Mouse (Mus musculus): ENCODE measurements around the gene Ehd1. TPM values are rescaled to one million over a fixed set of nuclear protein-coding genes. Genes with fewer than 3 reads are reported as not detected.

Gene Ehd1
- polyA plus RNA-seq (2014; fragmentation: Illumina TruSeq; extraction: RNeasy Lipid Tissue Mini Kit (QIAGEN cat#74804); ENCODE audit: insufficient read depth, low read depth, low replicate concordance), result 75.5 TPM

GRCm38 (mm10) chr19:6276426-6277421 is at the start of gene Ehd1:
Ehd1 (plus strand) TSS chr19:6276725.

GRCm38 (mm10) chr19:6235084-6236052 is 41.2 kb upstream of the Ehd1 start, which contains the start of gene Ppp2r5b:
Ppp2r5b (minus strand) TSS chr19:6235872.

GRCm38 (mm10) chr19:6241274-6242107 is 35.0 kb upstream of the Ehd1 start, which contains the start of gene Atg2a:
Atg2a (plus strand) TSS chr19:6241668.

GRCm38 (mm10) chr19:6306137-6306551 is 29.6 kb downstream of the Ehd1 start, which contains the start of gene Cdc42bpg:
Cdc42bpg (plus strand) TSS chr19:6306456.

GRCm38 (mm10) chr19:6334673-6335457 is 58.3 kb downstream of the Ehd1 start, which contains the start of gene Men1:
Men1 (plus strand) TSS chr19:6334979.

GRCm38 (mm10) chr19:6340524-6341452 is 64.3 kb downstream of the Ehd1 start, which contains the start of gene Map4k2:
Map4k2 (plus strand) TSS chr19:6341135.

Other genes with a start within 250 kb of the Ehd1 start
- gene Syvn1, start 230.1 kb upstream of the Ehd1 start, polyA plus RNA-seq (2014; fragmentation: Illumina TruSeq; extraction: RNeasy Lipid Tissue Mini Kit (QIAGEN cat#74804); ENCODE audit: insufficient read depth, low read depth, low replicate concordance), result 23.8 TPM
- gene Mrpl49, start 218.9 kb upstream of the Ehd1 start, polyA plus RNA-seq (2014; fragmentation: Illumina TruSeq; extraction: RNeasy Lipid Tissue Mini Kit (QIAGEN cat#74804); ENCODE audit: insufficient read depth, low read depth, low replicate concordance), result 25.9 TPM
- gene Fau, start 218.9 kb upstream of the Ehd1 start, polyA plus RNA-seq (2014; fragmentation: Illumina TruSeq; extraction: RNeasy Lipid Tissue Mini Kit (QIAGEN cat#74804); ENCODE audit: insufficient read depth, low read depth, low replicate concordance), result 2,086 TPM
- gene Znhit2, start 215.5 kb upstream of the Ehd1 start, polyA plus RNA-seq (2014; fragmentation: Illumina TruSeq; extraction: RNeasy Lipid Tissue Mini Kit (QIAGEN cat#74804); ENCODE audit: insufficient read depth, low read depth, low replicate concordance), result 21.2 TPM
- 10.4 TPM for gene Tm7sf2, start 208.4 kb upstream of the Ehd1 start, polyA plus RNA-seq (2014; fragmentation: Illumina TruSeq; extraction: RNeasy Lipid Tissue Mini Kit (QIAGEN cat#74804); ENCODE audit: insufficient read depth, low read depth, low replicate concordance)
- 30.5 TPM for gene Vps51, start 199.5 kb upstream of the Ehd1 start, polyA plus RNA-seq (2014; fragmentation: Illumina TruSeq; extraction: RNeasy Lipid Tissue Mini Kit (QIAGEN cat#74804); ENCODE audit: insufficient read depth, low read depth, low replicate concordance)
- not detected for gene Tmem262, start 196.7 kb upstream of the Ehd1 start, polyA plus RNA-seq (2014; fragmentation: Illumina TruSeq; extraction: RNeasy Lipid Tissue Mini Kit (QIAGEN cat#74804); ENCODE audit: insufficient read depth, low read depth, low replicate concordance)
- not detected for gene Gm28374, start 194.5 kb upstream of the Ehd1 start, polyA plus RNA-seq (2014; fragmentation: Illumina TruSeq; extraction: RNeasy Lipid Tissue Mini Kit (QIAGEN cat#74804); ENCODE audit: insufficient read depth, low read depth, low replicate concordance)
- gene Zfpl1, start 191.8 kb upstream of the Ehd1 start, polyA plus RNA-seq (2014; fragmentation: Illumina TruSeq; extraction: RNeasy Lipid Tissue Mini Kit (QIAGEN cat#74804); ENCODE audit: insufficient read depth, low read depth, low replicate concordance), result 30.3 TPM
- 0.73 TPM for gene Cdca5, start 191.7 kb upstream of the Ehd1 start, polyA plus RNA-seq (2014; fragmentation: Illumina TruSeq; extraction: RNeasy Lipid Tissue Mini Kit (QIAGEN cat#74804); ENCODE audit: insufficient read depth, low read depth, low replicate concordance)
- gene AC131692.1, start 182.3 kb upstream of the Ehd1 start, polyA plus RNA-seq (2014; fragmentation: Illumina TruSeq; extraction: RNeasy Lipid Tissue Mini Kit (QIAGEN cat#74804); ENCODE audit: insufficient read depth, low read depth, low replicate concordance), result not detected
- not detected for gene Naaladl1, start 170.9 kb upstream of the Ehd1 start, polyA plus RNA-seq (2014; fragmentation: Illumina TruSeq; extraction: RNeasy Lipid Tissue Mini Kit (QIAGEN cat#74804); ENCODE audit: insufficient read depth, low read depth, low replicate concordance)
- 9.6 TPM for gene Sac3d1, start 158.1 kb upstream of the Ehd1 start, polyA plus RNA-seq (2014; fragmentation: Illumina TruSeq; extraction: RNeasy Lipid Tissue Mini Kit (QIAGEN cat#74804); ENCODE audit: insufficient read depth, low read depth, low replicate concordance)
- gene Snx15, start 148.4 kb upstream of the Ehd1 start, polyA plus RNA-seq (2014; fragmentation: Illumina TruSeq; extraction: RNeasy Lipid Tissue Mini Kit (QIAGEN cat#74804); ENCODE audit: insufficient read depth, low read depth, low replicate concordance), result 19.4 TPM
- 4.7 TPM for gene Batf2, start 135.7 kb upstream of the Ehd1 start, polyA plus RNA-seq (2014; fragmentation: Illumina TruSeq; extraction: RNeasy Lipid Tissue Mini Kit (QIAGEN cat#74804); ENCODE audit: insufficient read depth, low read depth, low replicate concordance)
- 47.3 TPM for gene Arl2, start 135.2 kb upstream of the Ehd1 start, polyA plus RNA-seq (2014; fragmentation: Illumina TruSeq; extraction: RNeasy Lipid Tissue Mini Kit (QIAGEN cat#74804); ENCODE audit: insufficient read depth, low read depth, low replicate concordance)
- gene Majin, start 92.3 kb upstream of the Ehd1 start, polyA plus RNA-seq (2014; fragmentation: Illumina TruSeq; extraction: RNeasy Lipid Tissue Mini Kit (QIAGEN cat#74804); ENCODE audit: insufficient read depth, low read depth, low replicate concordance), result 0.18 TPM
- gene Gpha2, start 50.3 kb upstream of the Ehd1 start, polyA plus RNA-seq (2014; fragmentation: Illumina TruSeq; extraction: RNeasy Lipid Tissue Mini Kit (QIAGEN cat#74804); ENCODE audit: insufficient read depth, low read depth, low replicate concordance), result 0.64 TPM
- 22.8 TPM for gene Ppp2r5b, start 40.9 kb upstream of the Ehd1 start, polyA plus RNA-seq (2014; fragmentation: Illumina TruSeq; extraction: RNeasy Lipid Tissue Mini Kit (QIAGEN cat#74804); ENCODE audit: insufficient read depth, low read depth, low replicate concordance)
- gene Atg2a, start 35.1 kb upstream of the Ehd1 start, polyA plus RNA-seq (2014; fragmentation: Illumina TruSeq; extraction: RNeasy Lipid Tissue Mini Kit (QIAGEN cat#74804); ENCODE audit: insufficient read depth, low read depth, low replicate concordance), result 6.0 TPM
- 44.0 TPM for gene Cdc42bpg, start 29.7 kb downstream of the Ehd1 start, polyA plus RNA-seq (2014; fragmentation: Illumina TruSeq; extraction: RNeasy Lipid Tissue Mini Kit (QIAGEN cat#74804); ENCODE audit: insufficient read depth, low read depth, low replicate concordance)
- gene Men1, start 58.3 kb downstream of the Ehd1 start, polyA plus RNA-seq (2014; fragmentation: Illumina TruSeq; extraction: RNeasy Lipid Tissue Mini Kit (QIAGEN cat#74804); ENCODE audit: insufficient read depth, low read depth, low replicate concordance), result 16.7 TPM
- gene Map4k2, start 64.4 kb downstream of the Ehd1 start, polyA plus RNA-seq (2014; fragmentation: Illumina TruSeq; extraction: RNeasy Lipid Tissue Mini Kit (QIAGEN cat#74804); ENCODE audit: insufficient read depth, low read depth, low replicate concordance), result 49.4 TPM
- 58.0 TPM for gene Sf1, start 87.0 kb downstream of the Ehd1 start, polyA plus RNA-seq (2014; fragmentation: Illumina TruSeq; extraction: RNeasy Lipid Tissue Mini Kit (QIAGEN cat#74804); ENCODE audit: insufficient read depth, low read depth, low replicate concordance)
- gene Pygm, start 107.7 kb downstream of the Ehd1 start, polyA plus RNA-seq (2014; fragmentation: Illumina TruSeq; extraction: RNeasy Lipid Tissue Mini Kit (QIAGEN cat#74804); ENCODE audit: insufficient read depth, low read depth, low replicate concordance), result 19.5 TPM
- gene Rasgrp2, start 122.6 kb downstream of the Ehd1 start, polyA plus RNA-seq (2014; fragmentation: Illumina TruSeq; extraction: RNeasy Lipid Tissue Mini Kit (QIAGEN cat#74804); ENCODE audit: insufficient read depth, low read depth, low replicate concordance), result 83.3 TPM
- 4.0 TPM for gene Nrxn2, start 142.0 kb downstream of the Ehd1 start, polyA plus RNA-seq (2014; fragmentation: Illumina TruSeq; extraction: RNeasy Lipid Tissue Mini Kit (QIAGEN cat#74804); ENCODE audit: insufficient read depth, low read depth, low replicate concordance)

Data from lung, adult 10 weeks (tissue).